Mouse (Mus musculus): Measurements from ENCODE around the gene Mixl1.

GRCm38 (mm10) chr1:180718756-180719155, 21.9 kb upstream of the Mixl1 start:
- no peak for TF ChIP-seq CTCF (IDR thresholded peaks at IDR 0.05; ENCODE audit: low read depth)
- TF ChIP-seq EP300 (IDR thresholded peaks at IDR 0.05; ENCODE audit: low read depth): no peak
